Mouse (Mus musculus) E14TG2a.4 (cell line): ENCODE results near the gene Gm572.

ENCODE experiments used
- H3K27me3 ChIP-seq: 2 replicates; pipeline ENCODE4 v1.6.1; 2014; ENCODE audit warnings: low read length, control low read depth; ENCODE audit not compliant: insufficient read depth
- H3K36me3 ChIP-seq: 2 replicates; pipeline ENCODE4 v1.6.1; 2014; ENCODE audit warnings: low read length, control low read depth; ENCODE audit not compliant: insufficient read depth
- H3K4me1 ChIP-seq: replicated peaks from 2 replicates; pipeline ENCODE4 v1.6.1; 2014; ENCODE audit warnings: low read depth, low read length, control low read depth
- H3K4me3 ChIP-seq: replicated peaks from 2 replicates; pipeline ENCODE4 v1.5.1; 2014; ENCODE audit warnings: mild to moderate bottlenecking, low read length
- H3K9me3 ChIP-seq: 2 replicates; pipeline ENCODE4 v1.6.1; 2014; ENCODE audit warnings: low read length, control low read depth
- CTCF ChIP-seq: conservative IDR thresholded peaks from 2 replicates; pipeline ENCODE4 v1.5.1; 2014; ENCODE audit warnings: low read length
- NANOG ChIP-seq: IDR thresholded peaks from 2 replicates; pipeline ENCODE4 v1.6.1; 2014; ENCODE audit warnings: borderline replicate concordance, low read length, mixed read lengths
- POU5F1 ChIP-seq: IDR thresholded peaks from 2 replicates; pipeline ENCODE4 v1.6.1; 2014; ENCODE audit warnings: low read length, borderline replicate concordance

Gm572 gene

GRCm38 (mm10) chr4:148643291-148644156 is at the start of gene Gm572:
Gene Gm572, plus strand, starts transcription at chr4:148643317.
- Histone ChIP-seq H3K4me3 (peak within 1 kb of the TSS; percentile 61), H3K27me3 (no peaks in the 10 kb centered on the region), H3K36me3 (no peaks in the 10 kb centered on the region), H3K4me1 (peaks cover 23% of the 10 kb centered on the region), H3K9me3 (no peaks in the 10 kb centered on the region)
- TF ChIP-seq POU5F1: no peak
- no peak for TF ChIP-seq NANOG
- TF ChIP-seq CTCF: no peak

GRCm38 (mm10) chr4:148593996-148594395 is 49.1 kb upstream of the Gm572 start:
- Histone ChIP-seq H3K27me3 (no peaks in the 10 kb centered on the region), H3K36me3 (peaks cover 71% of the 10 kb centered on the region), H3K4me3 (peak overlapping the region; percentile 100), H3K9me3 (0 out of 2 replicates have a peak, but pooled peaks cover 2% of the 10 kb centered on the region), H3K4me1 (peaks cover 62% of the 10 kb centered on the region)
- no peak for TF ChIP-seq NANOG
- no peak for TF ChIP-seq CTCF
- TF ChIP-seq POU5F1: no peak

GRCm38 (mm10) chr4:148595916-148596315 is 47.2 kb upstream of the Gm572 start:
- H3K27me3 ChIP-seq: no peaks in the 10 kb centered on the region
- peaks cover 61% of the 10 kb centered on the region for H3K4me1 ChIP-seq
- H3K4me3 ChIP-seq: no peak overlapping the region
- TF ChIP-seq CTCF (no peak), NANOG (no peak), POU5F1 (no peak)
- H3K36me3 ChIP-seq: peaks cover 88% of the 10 kb centered on the region
- 0 out of 2 replicates have a peak, but pooled peaks cover 2% of the 10 kb centered on the region for H3K9me3 ChIP-seq

- H3K4me1 ChIP-seq: peaks cover 69% of the 10 kb centered on the region
- peaks cover 91% of the 10 kb centered on the region for H3K36me3 ChIP-seq
- H3K27me3 ChIP-seq: no peaks in the 10 kb centered on the region
- TF ChIP-seq POU5F1 (no peak), CTCF (no peak), NANOG (no peak)
- H3K9me3 ChIP-seq: 0 out of 2 replicates have a peak, but pooled peaks cover 2% of the 10 kb centered on the region
- H3K4me3 ChIP-seq: no peak overlapping the region
Observed at GRCm38 (mm10) chr4:148596731-148597130, 46.4 kb upstream of the Gm572 start.

GRCm38 (mm10) chr4:148598826-148599225 is 44.3 kb upstream of the Gm572 start:
- H3K4me3 ChIP-seq: no peak overlapping the region
- peaks cover 90% of the 10 kb centered on the region for H3K36me3 ChIP-seq
- no peaks in the 10 kb centered on the region for H3K27me3 ChIP-seq
- TF ChIP-seq CTCF (no peak), NANOG (no peak), POU5F1 (no peak)
- 0 out of 2 replicates have a peak, but pooled peaks cover 2% of the 10 kb centered on the region for H3K9me3 ChIP-seq
- H3K4me1 ChIP-seq: peaks cover 74% of the 10 kb centered on the region

- Histone ChIP-seq H3K9me3 (0 out of 2 replicates have a peak, but pooled peaks cover 2% of the 10 kb centered on the region), H3K27me3 (no peaks in the 10 kb centered on the region), H3K4me1 (peaks cover 73% of the 10 kb centered on the region), H3K4me3 (peak overlapping the region; percentile 41), H3K36me3 (peaks cover 81% of the 10 kb centered on the region)
- TF ChIP-seq POU5F1 (no peak), CTCF (no peak), NANOG (no peak)
Observed at GRCm38 (mm10) chr4:148600316-148600715, 42.8 kb upstream of the Gm572 start.

GRCm38 (mm10) chr4:148601871-148602270 is 41.2 kb upstream of the Gm572 start:
- H3K4me3 ChIP-seq: no peak overlapping the region
- TF ChIP-seq CTCF (no peak), NANOG (no peak), POU5F1 (no peak)
- H3K9me3 ChIP-seq: 0 out of 2 replicates have a peak, but pooled peaks cover 2% of the 10 kb centered on the region
- no peaks in the 10 kb centered on the region for H3K27me3 ChIP-seq
- H3K36me3 ChIP-seq: peaks cover 77% of the 10 kb centered on the region
- H3K4me1 ChIP-seq: peaks cover 72% of the 10 kb centered on the region

- Histone ChIP-seq H3K4me1 (peaks cover 72% of the 10 kb centered on the region), H3K27me3 (no peaks in the 10 kb centered on the region), H3K4me3 (peak within 1 kb of the TSS; percentile 53), H3K36me3 (peaks cover 71% of the 10 kb centered on the region), H3K9me3 (0 out of 2 replicates have a peak, but pooled peaks cover 2% of the 10 kb centered on the region)
- TF ChIP-seq CTCF: no peak
- TF ChIP-seq POU5F1: no peak
- no peak for TF ChIP-seq NANOG
Observed at GRCm38 (mm10) chr4:148602357-148603120, 40.6 kb upstream of the Gm572 start, which contains the start of gene Masp2. Gene Masp2, plus strand, starts transcription at chr4:148602554.
